Mouse (Mus musculus): ENCODE measurements around the gene Gpr107. TPM values are rescaled to one million over a fixed set of nuclear protein-coding genes. Genes with fewer than 3 reads are reported as not detected.

The Gpr107 gene
- total RNA-seq, 4 experiments from 2014 or later: 61.9 to 93.4 (median 75.7) TPM

DNA sequence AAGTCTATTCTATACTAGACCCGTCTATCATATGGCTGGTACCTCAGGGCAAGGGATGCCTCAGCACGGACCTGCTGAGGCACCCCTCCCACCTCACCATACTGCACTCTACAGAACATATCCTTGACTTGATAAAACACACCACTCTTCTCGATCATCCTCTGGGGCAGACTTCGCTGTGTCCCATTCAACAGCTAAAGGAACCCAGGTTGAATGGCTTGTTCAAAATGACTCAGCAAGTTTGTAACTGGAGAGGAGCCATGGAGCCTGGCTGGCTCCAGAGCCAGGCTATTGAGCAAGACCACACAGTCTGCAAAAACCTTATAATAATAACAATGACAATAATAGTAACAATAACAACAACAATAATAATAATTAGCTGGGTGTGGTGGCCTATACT, 24.2 kb upstream of the Gpr107 start:
- no peak for DNase-seq

GRCm38 (mm10) chr2:31129742-31130518, 22.2 kb upstream of the Gpr107 start:
- no peak for DNase-seq

- no peak for DNase-seq
These were observed 21.3 kb upstream of the Gpr107 start for GRCm38 (mm10) chr2:31130815-31131299.

DNA sequence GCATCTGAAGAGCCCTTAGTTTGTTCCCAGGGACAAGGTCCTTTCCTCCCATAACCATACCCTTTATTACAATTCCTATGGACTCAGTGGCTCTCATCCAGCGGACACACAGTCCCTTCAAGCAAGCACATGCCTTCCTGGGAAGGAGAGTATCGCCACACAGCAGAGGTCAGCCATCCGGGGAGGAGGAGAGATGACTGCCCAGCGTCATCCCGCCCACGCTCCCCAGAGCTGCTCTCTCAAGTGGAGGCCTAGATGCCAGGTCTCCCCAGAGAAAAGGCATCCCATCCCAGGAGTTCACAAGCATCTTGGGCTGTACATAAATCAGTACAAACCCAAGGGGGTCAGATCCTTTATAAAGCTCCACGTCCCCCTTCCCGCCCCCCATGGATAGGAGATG, 19.4 kb upstream of the Gpr107 start:
- no peak for DNase-seq

DNA sequence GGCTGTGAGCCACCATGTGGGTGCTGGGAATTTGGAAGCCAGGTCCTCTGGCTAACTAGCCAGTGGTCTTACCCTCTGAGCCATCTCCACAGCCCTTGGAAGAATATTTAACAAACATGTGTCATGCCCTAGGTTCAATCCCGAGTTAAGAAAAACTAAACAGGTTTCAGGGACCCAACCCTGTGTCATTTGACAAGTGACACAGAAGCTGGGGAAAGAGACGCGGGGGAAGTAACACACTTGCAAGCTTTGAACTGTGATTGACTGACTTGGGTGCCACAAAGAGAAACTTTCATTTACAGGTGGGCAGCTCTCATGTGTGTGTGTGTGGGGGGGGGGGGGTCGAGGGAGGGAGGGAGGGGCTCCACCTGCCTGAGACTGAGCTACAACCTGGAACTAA, 18.1 kb upstream of the Gpr107 start:
- no peak for DNase-seq

GRCm38 (mm10) chr2:31135512-31135931, 16.6 kb upstream of the Gpr107 start:
- no peak for DNase-seq

DNA sequence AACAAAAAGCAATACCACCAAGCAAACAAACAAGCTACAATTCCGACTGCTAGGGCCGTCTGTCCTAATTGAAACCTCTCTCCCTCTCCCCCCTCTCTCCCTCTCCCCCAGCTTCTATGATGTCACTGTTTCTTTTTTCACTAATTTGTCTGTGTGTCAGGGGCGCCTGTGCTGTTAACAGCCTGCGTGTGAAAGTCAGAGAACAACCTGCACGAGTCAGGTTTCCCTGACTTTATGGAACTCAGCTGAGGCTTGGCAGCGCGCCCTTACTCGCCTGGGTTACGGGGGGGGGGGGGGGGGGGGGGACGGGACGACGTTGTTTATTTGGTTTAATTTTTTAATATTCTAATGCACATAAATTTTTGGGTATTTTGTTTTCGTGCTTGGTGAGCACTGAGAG, 15.8 kb upstream of the Gpr107 start:
- DNase-seq: no peak

DNA sequence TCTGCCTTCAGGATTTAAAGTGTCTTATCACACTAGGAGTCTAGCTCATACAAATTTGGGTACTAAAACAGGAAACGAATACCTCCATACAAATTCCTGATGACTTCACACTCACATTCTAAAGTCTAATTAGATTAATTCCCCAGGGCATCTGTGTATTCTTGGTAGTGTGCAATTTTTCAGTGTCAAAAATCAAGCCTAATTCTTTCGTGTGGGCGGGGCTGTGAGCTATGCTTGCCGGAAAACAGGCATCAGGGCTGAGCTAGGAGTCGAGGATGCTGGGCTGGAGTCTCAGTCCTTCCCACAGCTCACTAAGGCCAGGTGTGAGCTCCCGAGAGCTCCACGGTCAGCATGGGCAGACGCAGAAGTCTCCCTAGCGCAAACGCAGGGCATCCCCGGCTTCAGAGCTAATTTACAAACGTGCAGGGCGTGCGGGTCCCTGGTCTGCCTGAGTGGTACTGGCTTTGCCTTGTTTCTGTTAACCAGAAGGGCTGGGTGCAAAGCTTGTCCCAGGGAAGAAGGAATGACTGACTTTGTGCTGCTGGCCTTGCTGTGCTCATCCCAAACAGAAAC, 15.0 kb upstream of the Gpr107 start:
- no peak for DNase-seq

- no peak for DNase-seq
These were observed 12.9 kb upstream of the Gpr107 start for GRCm38 (mm10) chr2:31139174-31139632.

DNA sequence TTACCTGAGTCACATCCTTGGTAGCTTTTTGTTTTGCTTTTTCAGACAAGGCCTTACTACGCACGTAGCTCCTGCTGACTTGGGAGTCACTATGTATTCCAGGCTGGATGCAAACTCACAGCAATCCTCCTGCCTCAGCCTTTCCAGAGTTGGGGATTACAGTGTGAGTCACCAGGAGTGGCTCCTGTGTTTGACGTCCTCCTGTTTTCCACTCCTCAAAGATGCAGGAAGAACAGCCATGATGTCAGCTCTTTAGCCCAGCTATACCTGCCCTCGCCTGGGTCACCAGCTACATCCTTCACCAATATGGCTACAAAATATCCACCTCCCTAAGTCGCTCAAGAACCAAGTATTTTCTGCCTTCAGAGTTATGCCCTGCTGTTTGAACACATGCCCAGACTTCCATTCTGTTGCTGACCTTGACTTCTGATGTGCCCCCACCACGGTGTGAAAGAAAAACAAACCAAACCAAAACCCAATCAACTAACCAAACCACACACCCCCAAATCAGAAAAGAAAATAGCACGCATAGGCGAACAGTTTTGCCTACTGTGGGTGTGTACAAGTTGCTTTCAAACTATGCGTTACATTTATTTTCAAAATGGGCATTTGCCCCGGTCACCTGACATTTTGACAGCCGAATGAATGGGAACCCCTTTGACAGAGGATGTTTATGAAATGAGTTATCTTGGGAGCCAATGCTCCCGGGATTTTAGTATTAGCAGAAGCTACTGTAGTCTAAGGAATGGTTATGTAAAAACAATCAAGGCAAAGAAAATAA, 11.9 kb upstream of the Gpr107 start:
- DNase-seq: no peak

DNA sequence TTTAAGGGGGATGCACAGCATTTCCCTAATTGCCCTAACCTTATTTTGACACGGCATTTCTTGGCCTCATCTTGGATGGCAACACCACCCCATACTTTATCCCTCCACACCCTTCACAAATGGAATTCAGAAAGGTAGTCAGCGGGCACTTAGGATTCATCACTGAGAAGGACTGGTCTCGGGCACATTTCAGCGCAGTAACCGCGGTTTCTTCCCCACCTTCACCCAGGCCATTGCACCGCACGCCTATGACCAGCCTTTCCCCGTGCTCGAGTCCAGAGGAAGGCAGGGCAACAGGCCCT, 11.4 kb upstream of the Gpr107 start:
- DNase-seq: no peak

GRCm38 (mm10) chr2:31141074-31141866, 10.8 kb upstream of the Gpr107 start:
- DNase-seq: no peak

DNA sequence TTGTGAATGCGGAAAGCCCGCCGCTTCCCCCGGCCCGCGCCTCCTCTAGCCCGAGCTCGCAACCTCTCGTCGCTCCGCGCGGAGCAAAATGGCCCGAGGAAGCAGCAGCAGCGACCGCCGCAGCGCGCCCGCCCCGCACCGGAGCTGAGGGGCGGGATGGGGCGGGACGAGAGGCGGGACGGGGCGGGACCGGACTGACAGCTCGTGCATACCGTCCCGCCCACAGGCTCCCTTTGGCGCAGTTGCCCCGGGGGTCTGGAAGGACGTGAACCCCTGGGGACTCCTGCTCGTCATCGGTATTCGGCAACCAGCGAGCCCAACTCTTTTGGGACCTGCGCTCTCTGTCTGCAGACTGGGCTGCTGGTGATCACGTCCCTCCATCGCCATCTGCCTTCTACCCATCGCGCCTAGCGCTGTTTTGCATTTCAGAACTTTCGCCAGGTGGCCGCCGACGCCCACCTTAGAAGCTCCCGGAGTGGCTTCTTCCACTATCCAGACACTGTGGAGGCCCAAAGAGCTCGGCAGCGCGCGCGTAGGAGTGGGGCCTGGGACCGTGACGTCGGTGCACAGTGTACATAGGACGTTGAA, 10.2 kb upstream of the Gpr107 start, which contains the start of gene Fnbp1:
Fnbp1 (minus strand) TSS at position 142 of the 588 bp plus-strand sequence.
- DNase-seq: peak; percentile 76

DNA sequence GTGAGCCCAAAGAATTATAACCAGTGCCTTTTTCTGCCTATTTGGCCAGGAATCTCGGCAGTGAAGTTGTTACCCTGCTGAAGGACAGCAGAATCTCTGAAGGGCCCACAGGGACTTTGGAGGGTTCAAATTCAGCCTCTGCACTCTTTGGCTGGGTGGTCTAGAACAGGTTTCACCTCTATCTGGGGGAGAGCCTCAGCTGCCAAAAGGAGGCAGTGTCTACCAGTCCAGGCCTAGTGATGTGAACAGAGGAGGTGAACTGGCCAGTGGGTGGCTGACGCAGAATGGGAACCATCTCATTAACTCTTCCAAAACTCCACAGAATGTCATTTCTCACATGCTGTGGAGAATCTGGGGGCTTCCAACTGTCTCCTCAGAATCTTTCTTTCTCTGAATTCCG, 9.6 kb upstream of the Gpr107 start:
- DNase-seq: no peak

GRCm38 (mm10) chr2:31143326-31143725, 8.8 kb upstream of the Gpr107 start:
- no peak for DNase-seq

GRCm38 (mm10) chr2:31143768-31144695, 8.1 kb upstream of the Gpr107 start:
- DNase-seq: no peak

- DNase-seq: no peak
These were observed 7.2 kb upstream of the Gpr107 start for GRCm38 (mm10) chr2:31144901-31145300.

DNA sequence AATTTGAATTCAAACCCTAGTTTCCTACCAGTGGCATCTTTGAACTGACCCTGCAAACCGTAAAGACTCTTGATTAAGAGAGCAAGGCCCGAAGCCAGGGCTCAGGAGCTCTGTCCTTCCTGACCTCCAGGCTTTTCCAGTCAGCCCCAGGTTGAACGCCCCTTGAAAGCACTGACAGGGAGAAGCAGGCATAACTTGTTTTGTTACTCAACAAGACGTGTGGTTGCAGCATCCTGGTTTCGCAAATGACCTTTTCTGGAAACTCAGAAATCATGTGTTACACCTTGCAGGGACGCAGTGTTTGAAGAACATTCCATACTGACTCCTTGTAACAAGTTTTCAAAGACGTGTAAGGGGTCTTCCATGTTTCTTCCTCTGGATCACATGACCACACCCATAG, 5.1 kb upstream of the Gpr107 start:
- DNase-seq: no peak

GRCm38 (mm10) chr2:31150762-31151161, 1.4 kb upstream of the Gpr107 start:
- no peak for DNase-seq

DNA sequence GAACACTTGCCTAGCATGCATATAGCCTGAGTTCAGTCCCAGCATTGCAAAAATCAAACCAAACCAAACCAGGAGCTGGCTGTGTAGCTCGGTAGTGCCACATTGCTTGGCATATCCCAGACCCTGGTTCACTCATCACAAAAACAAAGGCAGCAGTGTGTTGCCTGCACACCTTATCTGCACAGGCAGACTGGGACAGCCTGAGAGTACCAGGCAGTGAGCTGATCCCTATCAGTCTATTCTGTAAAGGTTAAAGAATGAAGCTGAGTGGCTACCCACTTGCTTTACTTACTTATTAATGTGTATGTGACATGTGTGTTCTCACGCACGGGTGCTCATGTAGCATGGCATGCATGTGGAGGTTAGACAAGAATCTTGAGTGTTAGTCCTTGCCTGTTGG, 4.7 kb downstream of the Gpr107 start:
- no peak for DNase-seq

Measured in adrenal gland, adult 8-10 months (tissue).